Mouse (Mus musculus): ENCODE measurements around the gene Asic3.

Asic3 gene

DNA sequence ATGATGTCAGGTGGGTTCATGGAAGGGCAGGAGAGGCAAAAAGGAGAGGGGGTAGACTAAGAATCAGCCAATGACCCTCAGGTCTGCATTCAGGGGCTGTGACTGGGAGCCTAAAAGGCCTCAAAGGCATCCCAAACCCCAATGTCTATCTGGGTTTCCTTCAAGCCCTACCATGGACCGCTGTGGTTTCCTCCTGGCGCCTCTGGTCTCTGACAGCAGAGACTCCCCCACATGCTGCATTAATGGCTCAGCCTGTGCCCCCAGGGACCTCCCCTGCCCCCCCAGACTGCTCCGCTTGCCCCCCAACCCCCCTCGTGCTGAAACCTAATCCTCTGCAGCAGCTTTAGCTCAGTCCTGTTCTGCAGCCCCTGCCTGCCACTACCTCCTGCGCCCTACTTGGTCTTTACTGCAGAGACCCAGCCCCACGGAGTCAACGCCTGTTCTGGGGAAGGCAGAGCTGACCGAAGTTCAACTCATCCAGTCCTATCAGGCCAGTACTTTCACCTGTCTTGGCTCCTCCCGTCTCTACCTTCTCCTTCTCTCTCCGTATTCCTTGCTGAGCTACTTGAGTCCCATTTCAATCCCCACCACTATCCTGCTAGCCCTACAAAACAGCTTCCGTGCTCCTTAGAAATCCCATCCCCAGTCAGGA lies at the start of gene Asic3:
Gene Asic3 (plus strand): TSS at position 351 of the 652 bp plus-strand sequence.
- ATAC-seq (ENCODE audit: insufficient number of reproducible peaks, low FRiP score, low TSS enrichment), result no peak

- no peak for ATAC-seq (ENCODE audit: insufficient number of reproducible peaks, low FRiP score, low TSS enrichment)
These were observed 49.7 kb upstream of the Asic3 start for GRCm38 (mm10) chr5:24363467-24363866.

DNA sequence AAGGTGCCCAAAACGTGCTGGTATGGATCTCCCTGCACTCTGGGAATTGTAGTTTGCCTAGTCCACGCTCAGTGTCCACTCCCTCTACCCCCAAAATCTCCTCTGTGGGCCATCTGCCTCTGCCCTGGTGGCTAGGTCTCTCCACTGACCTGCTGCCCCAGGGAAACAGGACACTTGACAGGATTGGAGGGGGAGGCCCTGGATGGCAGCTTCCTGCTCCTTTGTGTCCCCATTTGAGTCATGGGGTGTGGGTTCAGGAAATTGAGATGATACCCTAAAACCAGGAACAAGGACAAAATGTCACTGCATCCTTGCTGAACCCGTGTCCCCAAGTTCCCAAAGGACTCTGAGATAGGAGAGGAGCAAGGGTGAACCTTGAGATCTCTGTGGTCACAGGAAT lies 49.1 kb upstream of the Asic3 start:
- no peak for ATAC-seq (ENCODE audit: insufficient number of reproducible peaks, low FRiP score, low TSS enrichment)

DNA sequence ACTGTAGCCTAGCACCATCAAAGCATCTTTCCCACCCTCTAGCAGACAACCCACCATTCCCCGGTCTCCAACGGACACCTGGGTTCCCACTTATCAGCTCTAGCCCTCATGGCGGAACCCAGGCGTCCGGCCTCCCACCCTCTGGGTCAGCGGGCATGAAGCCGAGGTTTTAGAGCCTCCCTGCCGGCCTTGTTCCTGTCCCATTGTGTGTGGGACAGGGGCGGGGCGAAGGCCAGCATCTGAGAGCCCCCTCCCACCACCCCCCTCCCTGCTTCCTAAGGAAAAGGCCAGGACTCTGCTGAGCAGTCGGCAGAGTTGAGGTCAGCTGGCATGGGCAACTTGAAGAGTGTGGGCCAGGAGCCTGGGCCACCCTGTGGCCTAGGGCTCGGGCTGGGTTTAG lies 48.7 kb upstream of the Asic3 start, which contains the start of gene Nos3:
Gene Nos3 (plus strand): TSS at position 303 of the 400 bp plus-strand sequence.
- no peak for ATAC-seq (ENCODE audit: insufficient number of reproducible peaks, low FRiP score, low TSS enrichment)

DNA sequence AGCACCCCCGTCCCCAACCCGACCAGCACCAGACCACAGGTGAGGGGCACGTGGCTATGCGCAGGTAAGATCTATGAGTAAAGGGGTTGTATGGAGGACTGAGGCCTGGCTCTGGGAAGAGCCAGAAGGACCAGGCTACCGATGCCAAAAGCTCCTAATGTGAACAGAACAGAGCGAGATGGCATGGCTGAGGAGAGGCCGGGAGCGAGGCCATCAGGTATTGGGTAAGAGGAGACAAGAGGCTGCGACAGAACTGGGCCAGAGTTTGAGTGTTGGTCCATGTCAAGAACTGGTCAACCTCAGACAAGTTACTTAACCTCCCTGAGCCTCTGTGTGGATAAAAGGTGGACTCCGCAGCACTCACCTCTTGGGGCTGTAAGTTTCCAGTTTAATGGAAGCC lies 48.2 kb upstream of the Asic3 start:
- ATAC-seq (ENCODE audit: insufficient number of reproducible peaks, low FRiP score, low TSS enrichment), result no peak

GRCm38 (mm10) chr5:24365528-24365927 lies 47.7 kb upstream of the Asic3 start:
- no peak for ATAC-seq (ENCODE audit: insufficient number of reproducible peaks, low FRiP score, low TSS enrichment)

DNA sequence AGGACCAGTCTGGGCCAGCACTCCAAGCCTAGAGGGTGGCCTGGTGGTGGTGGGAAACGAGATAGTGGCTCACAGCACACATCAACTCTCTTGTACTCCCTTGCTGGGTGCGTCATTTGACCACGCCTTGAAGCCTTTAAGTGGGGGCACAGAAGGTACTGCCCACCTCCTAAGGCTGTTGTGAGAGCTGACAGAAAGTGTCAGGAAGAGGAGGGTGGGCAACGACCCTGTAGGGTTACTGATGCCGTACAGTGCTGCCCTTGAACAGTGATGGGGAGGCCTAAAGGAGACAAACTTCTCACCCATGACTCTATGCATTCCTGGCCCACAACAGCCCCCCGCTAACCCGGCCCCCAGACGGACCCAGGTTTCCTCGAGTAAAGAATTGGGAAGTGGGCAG lies 46.8 kb upstream of the Asic3 start:
- no peak for ATAC-seq (ENCODE audit: insufficient number of reproducible peaks, low FRiP score, low TSS enrichment)

DNA sequence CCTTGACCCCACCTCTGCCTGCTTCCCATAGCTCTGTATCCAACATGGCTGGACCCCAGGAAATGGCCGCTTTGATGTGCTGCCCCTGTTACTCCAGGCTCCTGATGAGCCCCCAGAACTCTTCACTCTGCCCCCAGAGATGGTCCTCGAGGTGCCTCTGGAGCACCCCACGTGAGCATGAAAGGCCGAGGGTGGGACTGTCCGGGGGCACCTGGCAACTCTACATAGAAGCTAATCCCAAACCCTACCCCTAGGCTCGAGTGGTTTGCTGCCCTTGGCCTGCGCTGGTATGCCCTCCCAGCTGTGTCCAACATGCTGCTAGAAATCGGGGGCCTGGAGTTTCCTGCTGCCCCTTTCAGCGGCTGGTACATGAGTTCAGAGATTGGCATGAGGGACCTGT lies 43.4 kb upstream of the Asic3 start:
- ATAC-seq (ENCODE audit: insufficient number of reproducible peaks, low FRiP score, low TSS enrichment), result no peak

DNA sequence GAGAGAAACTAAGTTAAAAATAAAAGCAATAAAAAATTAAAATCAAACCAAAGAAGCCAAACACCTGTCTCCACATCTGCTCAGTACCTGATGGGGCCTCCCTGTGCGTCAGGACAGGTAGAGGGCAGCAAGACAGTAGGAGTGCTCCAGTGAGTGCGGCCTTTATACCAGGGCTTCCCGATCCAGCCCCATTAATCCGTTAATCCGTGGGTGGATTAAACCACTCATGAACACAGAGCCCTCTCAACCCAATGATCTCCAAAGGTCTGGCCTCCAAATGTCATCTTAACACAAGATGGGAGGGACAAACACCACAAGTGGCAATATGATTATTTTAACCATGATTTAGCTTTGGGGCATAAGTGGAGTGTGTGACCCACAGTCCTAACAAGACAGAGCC lies 39.4 kb upstream of the Asic3 start:
- ATAC-seq (ENCODE audit: insufficient number of reproducible peaks, low FRiP score, low TSS enrichment), result no peak

DNA sequence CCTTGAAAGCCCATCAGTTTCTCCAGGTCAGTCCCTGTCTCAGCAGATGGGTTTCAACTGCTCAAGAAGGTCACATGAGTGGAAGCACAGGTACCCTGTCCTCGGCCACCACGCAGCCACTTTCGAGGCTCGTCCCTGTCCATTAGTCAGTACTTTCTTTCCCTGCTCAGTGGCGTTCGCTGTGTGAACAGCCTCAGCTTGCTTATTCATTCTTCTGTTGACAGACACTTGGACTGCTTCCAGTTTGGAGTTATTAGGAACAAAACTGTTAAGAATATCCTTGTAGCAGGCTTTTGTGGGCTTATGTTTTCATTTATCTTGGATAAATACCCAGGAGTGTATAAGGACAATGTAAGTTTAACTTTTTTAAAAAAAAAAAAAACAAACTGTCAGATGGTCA lies 39.0 kb upstream of the Asic3 start:
- no peak for ATAC-seq (ENCODE audit: insufficient number of reproducible peaks, low FRiP score, low TSS enrichment)

- ATAC-seq (ENCODE audit: insufficient number of reproducible peaks, low FRiP score, low TSS enrichment), result no peak
These were observed 38.4 kb upstream of the Asic3 start for GRCm38 (mm10) chr5:24374666-24375328.

- ATAC-seq (ENCODE audit: insufficient number of reproducible peaks, low FRiP score, low TSS enrichment), result no peak
These were observed 34.5 kb upstream of the Asic3 start for GRCm38 (mm10) chr5:24378700-24379099.

GRCm38 (mm10) chr5:24379501-24379900 lies 33.7 kb upstream of the Asic3 start:
- ATAC-seq (ENCODE audit: insufficient number of reproducible peaks, low FRiP score, low TSS enrichment), result no peak

DNA sequence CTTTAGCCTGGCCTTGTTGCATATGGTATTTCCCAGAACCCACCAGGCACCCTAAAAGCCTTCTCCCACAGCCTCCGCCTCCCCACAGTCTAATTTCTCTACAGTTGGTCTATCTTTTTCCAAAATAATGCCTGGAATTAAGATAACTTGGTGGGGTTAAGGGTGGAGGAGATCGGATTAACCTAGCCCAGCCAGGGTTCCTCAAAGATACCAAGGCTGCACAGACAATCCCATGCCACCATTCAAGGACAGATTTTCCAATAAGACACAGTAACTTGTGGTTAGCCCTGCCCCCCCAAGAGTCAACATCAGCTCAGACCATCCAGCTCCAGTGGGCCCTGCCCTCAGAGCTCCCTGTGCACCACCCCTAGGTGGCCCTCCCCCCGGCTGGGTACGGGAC lies 32.7 kb upstream of the Asic3 start:
- ATAC-seq (ENCODE audit: insufficient number of reproducible peaks, low FRiP score, low TSS enrichment), result no peak

DNA sequence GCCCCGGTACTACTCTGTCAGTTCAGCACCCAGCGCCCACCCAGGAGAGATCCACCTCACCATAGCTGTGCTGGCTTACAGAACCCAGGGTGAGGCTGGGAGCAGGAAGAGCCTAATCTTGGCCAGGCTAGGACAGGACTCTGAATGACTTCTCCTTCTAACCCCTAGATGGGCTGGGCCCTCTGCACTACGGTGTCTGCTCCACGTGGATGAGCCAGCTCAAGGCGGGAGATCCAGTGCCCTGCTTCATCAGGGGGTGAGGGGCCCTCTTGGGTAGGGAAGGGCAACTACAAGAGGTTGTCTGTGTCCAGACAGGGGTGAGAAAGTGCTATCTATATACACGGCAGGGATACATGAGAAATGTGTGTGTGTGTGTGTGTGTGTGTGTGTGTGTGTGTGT lies 31.7 kb upstream of the Asic3 start:
- ATAC-seq (ENCODE audit: insufficient number of reproducible peaks, low FRiP score, low TSS enrichment), result no peak

DNA sequence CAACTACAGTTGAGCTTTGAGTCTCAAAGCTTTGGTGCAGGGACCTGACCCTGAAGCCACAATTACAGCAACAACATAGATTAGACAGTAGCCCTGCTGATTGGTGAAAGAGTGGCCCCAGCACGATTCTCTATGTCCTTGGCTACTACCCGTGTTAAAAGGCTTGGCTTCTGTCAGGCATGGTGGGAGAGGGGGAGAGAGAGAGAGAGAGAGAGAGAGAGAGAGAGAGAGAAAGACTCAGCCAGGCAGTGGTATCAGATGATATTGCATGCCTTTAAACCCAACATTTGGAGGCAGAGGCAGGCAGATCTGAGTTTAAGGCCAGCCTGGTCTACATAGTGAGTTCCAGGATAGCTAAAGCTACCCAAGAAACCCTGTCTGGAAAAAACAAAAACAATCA lies 31.2 kb upstream of the Asic3 start:
- ATAC-seq (ENCODE audit: insufficient number of reproducible peaks, low FRiP score, low TSS enrichment), result no peak

- peak; percentile 87 for ATAC-seq (ENCODE audit: insufficient number of reproducible peaks, low FRiP score, low TSS enrichment)
These were observed 29.9 kb upstream of the Asic3 start for GRCm38 (mm10) chr5:24383026-24383859.

DNA sequence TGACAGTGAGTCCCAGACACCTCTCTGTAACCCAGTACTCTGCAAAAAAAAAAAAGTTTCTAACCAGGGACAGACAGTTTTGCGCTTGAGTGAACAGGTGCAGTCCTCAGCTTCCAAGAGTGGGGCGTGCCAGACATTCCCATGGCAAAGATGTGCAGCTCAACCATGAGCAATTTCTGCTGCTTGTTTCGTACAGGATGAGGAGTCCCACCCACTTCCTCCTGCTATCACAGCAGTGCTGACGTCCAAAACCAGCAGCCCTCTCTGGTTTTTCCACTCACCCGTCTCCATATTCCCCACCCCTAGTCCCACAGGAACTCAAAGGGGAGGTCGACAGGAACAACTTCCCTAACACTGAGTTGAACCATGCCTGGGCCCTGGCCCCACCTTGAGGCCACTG lies 28.8 kb upstream of the Asic3 start:
- no peak for ATAC-seq (ENCODE audit: insufficient number of reproducible peaks, low FRiP score, low TSS enrichment)

DNA sequence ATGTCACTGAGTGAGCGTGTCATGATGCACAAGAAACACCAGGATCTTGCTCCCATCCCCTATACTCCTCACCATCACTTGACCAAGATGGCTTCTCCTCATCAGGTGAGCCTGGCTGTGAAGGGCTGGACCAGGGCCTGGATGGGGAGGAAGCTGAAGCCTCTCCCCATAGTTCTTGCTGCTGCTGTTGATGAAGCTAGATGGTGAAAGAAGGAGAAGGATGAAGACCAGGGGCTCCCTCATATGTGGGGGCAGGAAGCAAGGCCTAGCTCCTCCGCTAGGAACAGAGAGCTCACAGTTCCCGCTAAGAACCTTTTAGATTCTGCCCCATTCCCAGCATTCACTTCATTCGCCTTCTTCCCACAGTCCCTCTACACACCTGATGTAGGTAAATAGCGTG lies 27.8 kb upstream of the Asic3 start:
- ATAC-seq (ENCODE audit: insufficient number of reproducible peaks, low FRiP score, low TSS enrichment), result no peak

GRCm38 (mm10) chr5:24385887-24386550 lies 27.2 kb upstream of the Asic3 start:
- no peak for ATAC-seq (ENCODE audit: insufficient number of reproducible peaks, low FRiP score, low TSS enrichment)

Measured in cerebellum, adult (tissue).